Mouse (Mus musculus): ENCODE results near the gene Tmprss11f. TPM values are rescaled to one million over a fixed set of nuclear protein-coding genes. Genes with fewer than 3 reads are reported as not detected.

Tmprss11f gene
- polyA plus RNA-seq, 2 experiments: 0.03 to 0.12 TPM

- Histone ChIP-seq H3K9ac (ENCODE audit: low read depth, low read length, severe bottlenecking) (no peak overlapping the region), H3K36me3 (ENCODE audit: control insufficient read depth, insufficient read depth, low read length) (no peaks in the 10 kb centered on the region), H3K4me1 (ENCODE audit: control insufficient read depth, insufficient read depth, low read length) (no peaks in the 10 kb centered on the region), H3K27ac (replicated peaks; ENCODE audit: low read depth, low read length) (no peak overlapping the region), H3K27me3 (ENCODE audit: control insufficient read depth, insufficient read depth, low read length) (no peaks in the 10 kb centered on the region), H3K9me3 (ENCODE audit: control insufficient read depth, low read length) (no peaks in the 10 kb centered on the region), H3K4me3 (replicated peaks; ENCODE audit: low read length) (no peak overlapping the region), H3K4me2 (replicated peaks; ENCODE audit: low read depth, low read length, severe bottlenecking) (no peak overlapping the region)
- DNase-seq (ENCODE audit: low spot score) (no peak), ATAC-seq (ENCODE audit: low FRiP score, low read depth) (no peak)
- no peak for TF ChIP-seq POLR2A (IDR thresholded peaks at IDR 0.05; ENCODE audit: borderline replicate concordance, extremely low read depth, insufficient read depth, insufficient read length)
- WGBS: 51% methylated on average over 2 of the region's 2 CpGs
These were observed 103.5 kb downstream of the Tmprss11f start for GRCm38 (mm10) chr5:86528725-86529124.

- Histone ChIP-seq H3K36me3 (ENCODE audit: control insufficient read depth, insufficient read depth, low read length) (no peaks in the 10 kb centered on the region), H3K4me2 (replicated peaks; ENCODE audit: low read depth, low read length, severe bottlenecking) (no peak within 1 kb of the TSS), H3K27ac (replicated peaks; ENCODE audit: low read depth, low read length) (no peak within 1 kb of the TSS), H3K9me3 (ENCODE audit: control insufficient read depth, low read length) (no peaks in the 10 kb centered on the region), H3K27me3 (ENCODE audit: control insufficient read depth, insufficient read depth, low read length) (no peaks in the 10 kb centered on the region), H3K9ac (ENCODE audit: low read depth, low read length, severe bottlenecking) (no peak within 1 kb of the TSS), H3K4me3 (replicated peaks; ENCODE audit: low read length) (no peak within 1 kb of the TSS), H3K4me1 (ENCODE audit: control insufficient read depth, insufficient read depth, low read length) (no peaks in the 10 kb centered on the region)
- WGBS: 76% methylated on average over 9 of the region's 9 CpGs
- DNase-seq (ENCODE audit: low spot score) (no peak), ATAC-seq (ENCODE audit: low FRiP score, low read depth) (no peak)
- TF ChIP-seq POLR2A (IDR thresholded peaks at IDR 0.05; ENCODE audit: borderline replicate concordance, extremely low read depth, insufficient read depth, insufficient read length): no peak
These were observed 113.7 kb downstream of the Tmprss11f start, which contains the start of gene Tmprss11g for GRCm38 (mm10) chr5:86518500-86518899. TSS of gene Tmprss11g (minus strand) at chr5:86518600.

- H3K27me3 ChIP-seq (ENCODE audit: control insufficient read depth, insufficient read depth, low read length): no peaks in the 10 kb centered on the region
- DNase-seq (ENCODE audit: low spot score) (no peak), ATAC-seq (ENCODE audit: low FRiP score, low read depth) (no peak)
- H3K4me2 ChIP-seq (replicated peaks; ENCODE audit: low read depth, low read length, severe bottlenecking): no peak overlapping the region
- H3K9me3 ChIP-seq (ENCODE audit: control insufficient read depth, low read length): no peaks in the 10 kb centered on the region
- H3K4me3 ChIP-seq (replicated peaks; ENCODE audit: low read length): no peak overlapping the region
- TF ChIP-seq POLR2A (IDR thresholded peaks at IDR 0.05; ENCODE audit: borderline replicate concordance, extremely low read depth, insufficient read depth, insufficient read length): no peak
- H3K4me1 ChIP-seq (ENCODE audit: control insufficient read depth, insufficient read depth, low read length): no peaks in the 10 kb centered on the region
- H3K36me3 ChIP-seq (ENCODE audit: control insufficient read depth, insufficient read depth, low read length): no peaks in the 10 kb centered on the region
- H3K9ac ChIP-seq (ENCODE audit: low read depth, low read length, severe bottlenecking): no peak overlapping the region
- WGBS: 82% methylated on average over 5 of the region's 5 CpGs
- H3K27ac ChIP-seq (replicated peaks; ENCODE audit: low read depth, low read length): no peak overlapping the region
These were observed 120.7 kb downstream of the Tmprss11f start for GRCm38 (mm10) chr5:86511538-86511937.

- Histone ChIP-seq H3K36me3 (ENCODE audit: control insufficient read depth, insufficient read depth, low read length) (no peaks in the 10 kb centered on the region), H3K27me3 (ENCODE audit: control insufficient read depth, insufficient read depth, low read length) (no peaks in the 10 kb centered on the region), H3K9me3 (ENCODE audit: control insufficient read depth, low read length) (no peaks in the 10 kb centered on the region), H3K9ac (ENCODE audit: low read depth, low read length, severe bottlenecking) (no peak overlapping the region), H3K4me1 (ENCODE audit: control insufficient read depth, insufficient read depth, low read length) (no peaks in the 10 kb centered on the region), H3K4me2 (replicated peaks; ENCODE audit: low read depth, low read length, severe bottlenecking) (no peak overlapping the region), H3K4me3 (replicated peaks; ENCODE audit: low read length) (no peak overlapping the region), H3K27ac (replicated peaks; ENCODE audit: low read depth, low read length) (no peak overlapping the region)
- ATAC-seq (ENCODE audit: low FRiP score, low read depth) (no peak), DNase-seq (ENCODE audit: low spot score) (no peak)
- no peak for TF ChIP-seq POLR2A (IDR thresholded peaks at IDR 0.05; ENCODE audit: borderline replicate concordance, extremely low read depth, insufficient read depth, insufficient read length)
- WGBS: 68% methylated on average over 1 of the region's 1 CpGs
These were observed 138.8 kb downstream of the Tmprss11f start for GRCm38 (mm10) chr5:86493453-86493852.

- no peaks in the 10 kb centered on the region for H3K36me3 ChIP-seq (ENCODE audit: control insufficient read depth, insufficient read depth, low read length)
- no peak overlapping the region for H3K9ac ChIP-seq (ENCODE audit: low read depth, low read length, severe bottlenecking)
- H3K4me2 ChIP-seq (replicated peaks; ENCODE audit: low read depth, low read length, severe bottlenecking): no peak overlapping the region
- DNase-seq (ENCODE audit: low spot score) (peak; percentile 53), ATAC-seq (ENCODE audit: low FRiP score, low read depth) (no peak)
- no peak overlapping the region for H3K4me3 ChIP-seq (replicated peaks; ENCODE audit: low read length)
- 77% methylated on average over 2 of the region's 2 CpGs for WGBS
- H3K27me3 ChIP-seq (ENCODE audit: control insufficient read depth, insufficient read depth, low read length): no peaks in the 10 kb centered on the region
- no peak overlapping the region for H3K27ac ChIP-seq (replicated peaks; ENCODE audit: low read depth, low read length)
- H3K4me1 ChIP-seq (ENCODE audit: control insufficient read depth, insufficient read depth, low read length): no peaks in the 10 kb centered on the region
- no peak for TF ChIP-seq POLR2A (IDR thresholded peaks at IDR 0.05; ENCODE audit: borderline replicate concordance, extremely low read depth, insufficient read depth, insufficient read length)
- no peaks in the 10 kb centered on the region for H3K9me3 ChIP-seq (ENCODE audit: control insufficient read depth, low read length)
These were observed 149.7 kb downstream of the Tmprss11f start for GRCm38 (mm10) chr5:86482562-86482961.

GRCm38 (mm10) chr5:86482031-86482430, 150.2 kb downstream of the Tmprss11f start:
- no peak overlapping the region for H3K4me3 ChIP-seq (replicated peaks; ENCODE audit: low read length)
- H3K4me1 ChIP-seq (ENCODE audit: control insufficient read depth, insufficient read depth, low read length): no peaks in the 10 kb centered on the region
- H3K4me2 ChIP-seq (replicated peaks; ENCODE audit: low read depth, low read length, severe bottlenecking): no peak overlapping the region
- H3K9me3 ChIP-seq (ENCODE audit: control insufficient read depth, low read length): no peaks in the 10 kb centered on the region
- H3K36me3 ChIP-seq (ENCODE audit: control insufficient read depth, insufficient read depth, low read length): no peaks in the 10 kb centered on the region
- TF ChIP-seq POLR2A (IDR thresholded peaks at IDR 0.05; ENCODE audit: borderline replicate concordance, extremely low read depth, insufficient read depth, insufficient read length): no peak
- no peak overlapping the region for H3K9ac ChIP-seq (ENCODE audit: low read depth, low read length, severe bottlenecking)
- H3K27ac ChIP-seq (replicated peaks; ENCODE audit: low read depth, low read length): no peak overlapping the region
- WGBS: 86% methylated on average over 1 of the region's 1 CpGs
- no peaks in the 10 kb centered on the region for H3K27me3 ChIP-seq (ENCODE audit: control insufficient read depth, insufficient read depth, low read length)
- DNase-seq (ENCODE audit: low spot score) (no peak), ATAC-seq (ENCODE audit: low FRiP score, low read depth) (no peak)
